Mouse (Mus musculus): ENCODE measurements at regions not wholly inside any gene's neighbourhood (a gene's known extent, or its start where the extent isn't known, plus 50 kb on each side); places are given as distances from the start of the nearest gene placed in this dataset.

- 80% methylated on average over 4 of the region's 4 CpGs for WGBS
- no peak overlapping the region for H3K9ac ChIP-seq
- no peak overlapping the region for H3K4me3 ChIP-seq
- H3K4me1 ChIP-seq = no peaks in the 10 kb centered on the region
- H3K36me3 ChIP-seq = no peaks in the 10 kb centered on the region
- no peaks in the 10 kb centered on the region for H3K27me3 ChIP-seq
- no peak for ATAC-seq (ENCODE audit: low FRiP score, low read depth)
- H3K4me2 ChIP-seq (replicated peaks) = no peak overlapping the region
- H3K27ac ChIP-seq = no peak overlapping the region
- H3K9me3 ChIP-seq = no peaks in the 10 kb centered on the region
Measured at GRCm38 (mm10) chr9:34143131-34143795, 342.4 kb upstream of the Kirrel3 start.

DNA sequence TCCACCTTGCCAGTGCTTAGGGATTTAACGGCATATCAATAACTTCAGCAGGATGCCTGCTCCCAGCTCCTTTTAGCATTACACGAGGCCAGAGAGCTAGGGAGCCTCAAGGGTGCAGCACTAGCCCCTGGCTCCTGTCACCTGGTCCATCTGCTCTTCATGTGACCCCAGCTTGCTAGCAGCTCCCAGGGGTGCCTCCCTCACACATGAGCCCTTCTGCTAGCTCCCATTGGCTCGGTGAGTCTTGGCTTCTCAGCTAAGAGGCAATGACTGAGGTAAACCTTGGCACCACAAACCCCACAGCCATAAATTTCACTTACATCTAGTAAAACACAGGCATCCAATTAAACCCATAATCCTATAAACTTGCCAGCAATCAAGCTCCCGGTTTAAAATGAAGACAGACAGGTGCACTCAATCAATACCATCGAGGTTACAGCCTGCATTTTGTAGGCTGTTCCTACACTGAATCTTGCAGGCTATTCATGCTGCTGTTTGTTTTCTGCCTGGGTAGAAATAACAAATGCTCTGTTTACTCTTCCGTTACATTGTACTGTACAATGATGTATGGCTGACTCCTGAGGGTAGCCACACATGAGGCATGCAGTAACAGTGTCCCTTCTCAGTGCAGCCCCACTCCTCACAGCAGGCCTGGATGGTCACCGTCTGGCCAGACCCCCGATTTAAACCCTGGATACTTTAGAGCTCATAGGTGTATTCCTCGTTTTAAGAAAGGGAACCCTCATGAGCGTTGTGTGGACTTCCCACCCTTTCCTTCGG is 330.3 kb upstream of the Kirrel3 start:
- Histone ChIP-seq H3K9me3 (no peaks in the 10 kb centered on the region), H3K4me2 (replicated peaks) (peak overlapping the region; percentile 32; the same call in 1 of the 2 replicates), H3K27me3 (peaks cover 26% of the 10 kb centered on the region), H3K4me1 (peaks cover 24% of the 10 kb centered on the region), H3K27ac (no peak overlapping the region), H3K9ac (peak overlapping the region; percentile 35; the same call in 1 of the 2 replicates), H3K4me3 (no peak overlapping the region), H3K36me3 (no peaks in the 10 kb centered on the region)
- 36% methylated on average over 11 of the region's 11 CpGs for whole genome bisulfite sequencing
- ATAC-seq (ENCODE audit: low FRiP score, low read depth) = peak; percentile 66

- H3K27me3 ChIP-seq = peaks cover 26% of the 10 kb centered on the region
- H3K4me1 ChIP-seq = peaks cover 24% of the 10 kb centered on the region
- H3K4me3 ChIP-seq = no peak overlapping the region
- no peaks in the 10 kb centered on the region for H3K36me3 ChIP-seq
- no peak for ATAC-seq (ENCODE audit: low FRiP score, low read depth)
- WGBS = 56% methylated on average over 3 of the region's 3 CpGs
- no peak overlapping the region for H3K9ac ChIP-seq
- H3K27ac ChIP-seq = no peak overlapping the region
- no peaks in the 10 kb centered on the region for H3K9me3 ChIP-seq
- H3K4me2 ChIP-seq (replicated peaks) = no peak overlapping the region
Measured at GRCm38 (mm10) chr9:34156581-34156980, 329.1 kb upstream of the Kirrel3 start.

DNA sequence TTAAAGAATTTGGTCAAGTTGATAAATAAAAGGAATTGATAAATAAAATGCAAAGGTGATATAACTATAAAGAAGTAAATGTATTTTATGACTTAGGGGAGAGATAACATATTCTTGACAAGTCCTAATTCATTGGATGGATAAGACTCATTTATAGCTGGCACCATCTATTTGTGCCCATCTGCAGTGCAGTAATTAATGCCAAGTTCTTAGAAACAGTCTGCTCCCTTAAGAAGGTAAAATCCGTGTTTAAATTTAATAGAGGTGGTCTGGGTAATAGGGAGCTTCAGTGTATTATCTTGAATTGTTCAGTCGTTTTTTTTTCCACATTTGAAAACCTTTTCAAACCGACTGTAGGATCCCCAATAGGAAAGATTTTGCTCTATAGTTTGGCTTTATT is 324.6 kb upstream of the Kirrel3 start:
- 52% methylated on average over 3 of the region's 3 CpGs for WGBS
- Histone ChIP-seq H3K4me2 (replicated peaks) (no peak overlapping the region), H3K9ac (no peak overlapping the region), H3K9me3 (no peaks in the 10 kb centered on the region), H3K36me3 (no peaks in the 10 kb centered on the region), H3K27me3 (peaks cover 26% of the 10 kb centered on the region), H3K4me1 (peaks cover 8% of the 10 kb centered on the region), H3K4me3 (no peak overlapping the region), H3K27ac (no peak overlapping the region)
- no peak for ATAC-seq (ENCODE audit: low FRiP score, low read depth)

DNA sequence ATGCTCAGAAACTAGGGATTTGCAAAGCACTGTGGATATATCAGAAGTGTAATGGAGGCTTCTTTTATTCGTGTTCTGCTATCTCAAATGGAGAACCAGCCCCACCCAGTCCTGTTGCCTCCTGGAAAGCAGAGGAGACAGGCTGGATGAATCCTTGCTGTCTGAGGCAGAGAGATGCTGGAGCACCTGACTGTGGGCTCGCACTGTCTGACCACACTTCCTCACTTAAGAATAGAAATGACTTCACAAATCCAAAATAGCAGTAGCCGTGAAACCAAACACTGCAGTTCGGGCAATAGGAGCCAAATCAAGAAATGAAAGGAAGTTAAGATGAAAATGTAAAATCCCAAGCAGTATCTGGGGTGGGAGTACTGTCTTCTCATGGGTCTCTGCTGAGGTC is 299.4 kb upstream of the Kirrel3 start:
- 90% methylated on average over 4 of the region's 4 CpGs for WGBS
- Histone ChIP-seq H3K4me3 (no peak overlapping the region), H3K9me3 (no peaks in the 10 kb centered on the region), H3K27me3 (no peaks in the 10 kb centered on the region), H3K9ac (no peak overlapping the region), H3K4me1 (peaks cover 7% of the 10 kb centered on the region; the same call in 1 of the 2 replicates), H3K4me2 (replicated peaks) (no peak overlapping the region), H3K36me3 (no peaks in the 10 kb centered on the region), H3K27ac (no peak overlapping the region)
- no peak for ATAC-seq (ENCODE audit: low FRiP score, low read depth)

DNA sequence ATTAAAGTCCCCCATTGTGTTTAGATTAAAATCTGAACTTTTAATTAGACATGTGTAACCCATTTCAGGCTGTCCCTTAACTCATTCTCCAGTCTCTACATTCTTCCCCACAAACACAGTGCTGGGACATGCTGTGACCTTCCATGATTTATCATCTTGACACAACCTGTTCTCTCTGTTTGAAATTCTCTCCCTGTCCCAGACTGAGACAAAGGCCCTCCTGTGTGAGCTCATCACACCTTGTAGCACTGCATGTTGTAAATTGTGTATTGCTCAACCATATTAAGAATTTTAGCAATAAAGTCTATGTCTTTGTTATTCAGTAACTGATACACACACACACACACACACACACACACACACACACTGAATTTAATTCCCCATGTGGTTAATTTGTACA is 293.2 kb upstream of the Kirrel3 start:
- H3K9ac ChIP-seq = no peak overlapping the region
- H3K9me3 ChIP-seq = no peaks in the 10 kb centered on the region
- H3K4me1 ChIP-seq = no peaks in the 10 kb centered on the region
- no peaks in the 10 kb centered on the region for H3K36me3 ChIP-seq
- no peak overlapping the region for H3K4me3 ChIP-seq
- H3K27ac ChIP-seq = no peak overlapping the region
- no peak overlapping the region for H3K4me2 ChIP-seq (replicated peaks)
- no peak for ATAC-seq (ENCODE audit: low FRiP score, low read depth)
- H3K27me3 ChIP-seq = no peaks in the 10 kb centered on the region

- Histone ChIP-seq H3K27ac (no peak overlapping the region), H3K4me2 (replicated peaks) (peak overlapping the region; percentile 31), H3K4me3 (no peak overlapping the region), H3K4me1 (peaks cover 17% of the 10 kb centered on the region), H3K9ac (no peak overlapping the region), H3K9me3 (no peaks in the 10 kb centered on the region), H3K27me3 (peaks cover 9% of the 10 kb centered on the region; the same call in 1 of the 2 replicates), H3K36me3 (no peaks in the 10 kb centered on the region)
- no peak for ATAC-seq (ENCODE audit: low FRiP score, low read depth)
- 58% methylated on average over 13 of the region's 13 CpGs for WGBS
Measured at GRCm38 (mm10) chr9:34202122-34202941, 283.4 kb upstream of the Kirrel3 start.

- H3K27ac ChIP-seq = no peak overlapping the region
- no peak overlapping the region for H3K4me3 ChIP-seq
- H3K36me3 ChIP-seq = no peaks in the 10 kb centered on the region
- H3K27me3 ChIP-seq = peaks cover 9% of the 10 kb centered on the region; the same call in 1 of the 2 replicates
- H3K9me3 ChIP-seq = no peaks in the 10 kb centered on the region
- WGBS = 24% methylated on average over 11 of the region's 11 CpGs
- H3K4me2 ChIP-seq (replicated peaks) = peak overlapping the region; percentile 31
- no peak overlapping the region for H3K9ac ChIP-seq
- no peak for ATAC-seq (ENCODE audit: low FRiP score, low read depth)
- peaks cover 17% of the 10 kb centered on the region for H3K4me1 ChIP-seq
Measured at GRCm38 (mm10) chr9:34202942-34203551, 282.6 kb upstream of the Kirrel3 start.

DNA sequence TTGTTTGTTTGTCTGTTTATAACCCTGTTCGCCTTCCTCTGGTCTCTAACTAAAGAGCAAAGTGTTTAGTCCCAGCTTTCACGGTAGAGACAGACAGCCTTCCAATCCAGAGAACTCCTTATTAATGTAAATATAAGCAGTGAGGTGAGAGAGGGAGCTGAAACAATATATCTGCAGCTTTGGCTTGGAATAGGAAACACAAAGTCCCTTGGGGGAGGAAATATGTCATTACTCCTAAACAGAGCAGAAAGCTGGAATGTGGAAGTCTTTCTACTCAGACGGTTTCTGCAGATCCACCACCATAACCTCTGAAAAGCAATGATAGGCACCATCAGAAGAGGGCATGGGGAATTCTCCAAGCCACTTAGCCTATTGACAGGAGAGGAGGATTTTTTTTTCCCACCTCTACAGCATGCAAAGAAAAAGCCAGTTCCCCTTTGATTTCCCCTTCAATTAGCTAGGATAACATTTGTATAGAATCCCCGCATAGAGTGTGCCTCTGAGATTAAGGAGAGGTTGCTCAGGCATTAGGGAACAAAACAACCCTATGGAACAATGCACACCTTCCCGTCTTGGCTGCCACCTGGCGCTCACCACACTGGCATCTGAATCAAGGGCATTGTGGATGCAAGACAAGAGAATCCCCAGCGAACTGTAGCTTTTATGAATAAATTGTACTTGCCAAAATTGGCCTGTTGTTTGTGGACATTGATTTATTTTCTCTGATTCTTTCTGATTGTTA is 281.9 kb upstream of the Kirrel3 start:
- Histone ChIP-seq H3K4me3 (no peak overlapping the region), H3K9ac (no peak overlapping the region), H3K36me3 (no peaks in the 10 kb centered on the region), H3K27ac (no peak overlapping the region), H3K4me2 (replicated peaks) (no peak overlapping the region), H3K4me1 (peaks cover 17% of the 10 kb centered on the region), H3K9me3 (no peaks in the 10 kb centered on the region), H3K27me3 (peaks cover 9% of the 10 kb centered on the region; the same call in 1 of the 2 replicates)
- WGBS = 35% methylated on average over 7 of the region's 7 CpGs
- no peak for ATAC-seq (ENCODE audit: low FRiP score, low read depth)

- H3K9ac ChIP-seq = no peak overlapping the region
- no peak overlapping the region for H3K4me2 ChIP-seq (replicated peaks)
- no peak for ATAC-seq (ENCODE audit: low FRiP score, low read depth)
- no peaks in the 10 kb centered on the region for H3K9me3 ChIP-seq
- H3K27me3 ChIP-seq = peaks cover 9% of the 10 kb centered on the region; the same call in 1 of the 2 replicates
- H3K36me3 ChIP-seq = no peaks in the 10 kb centered on the region
- no peak overlapping the region for H3K4me3 ChIP-seq
- peaks cover 17% of the 10 kb centered on the region for H3K4me1 ChIP-seq
- no peak overlapping the region for H3K27ac ChIP-seq
- WGBS = 65% methylated on average over 2 of the region's 2 CpGs
Measured at GRCm38 (mm10) chr9:34204479-34204878, 281.2 kb upstream of the Kirrel3 start.

GRCm38 (mm10) chr9:34231561-34231960 is 254.1 kb upstream of the Kirrel3 start:
- no peaks in the 10 kb centered on the region for H3K9me3 ChIP-seq
- 0 out of 2 replicates have a peak, but pooled peaks cover 8% of the 10 kb centered on the region for H3K4me1 ChIP-seq
- no peak overlapping the region for H3K27ac ChIP-seq
- H3K9ac ChIP-seq = no peak overlapping the region
- no peak overlapping the region for H3K4me3 ChIP-seq
- no peaks in the 10 kb centered on the region for H3K27me3 ChIP-seq
- WGBS = 41% methylated on average over 2 of the region's 2 CpGs
- no peak for ATAC-seq (ENCODE audit: low FRiP score, low read depth)
- no peaks in the 10 kb centered on the region for H3K36me3 ChIP-seq
- H3K4me2 ChIP-seq (replicated peaks) = no peak overlapping the region
